Mouse (Mus musculus): ENCODE measurements around the gene Hnf4a. TPM values are rescaled to one million over a fixed set of nuclear protein-coding genes. Genes with fewer than 3 reads are reported as not detected.
A peak's percentile ranks its signal among the peaks of the same experiment; 100 is the strongest.

Gene Hnf4a
- polyA plus RNA-seq, 1 experiment from 2014 or later: 0.11 TPM

- ATAC-seq (ENCODE audit: insufficient read depth) (no peak), DNase-seq (no peak)
- no peaks in the 10 kb centered on the region for H3K4me1 ChIP-seq (ENCODE audit: insufficient read depth)
- H3K9me3 ChIP-seq (ENCODE audit: low read depth, low read length): no peaks in the 10 kb centered on the region
- no peaks in the 10 kb centered on the region for H3K36me3 ChIP-seq (ENCODE audit: insufficient read depth)
- no peaks in the 10 kb centered on the region for H3K27me3 ChIP-seq (ENCODE audit: insufficient read depth, low read length)
- no peak overlapping the region for H3K9ac ChIP-seq
- 55% methylated on average over 5 of the region's 5 CpGs for WGBS
- no peak for TF ChIP-seq CTCF (IDR thresholded peaks at IDR 0.05; ENCODE audit: low read depth)
- H3K27ac ChIP-seq (ENCODE audit: low read depth): no peak overlapping the region
- H3K4me2 ChIP-seq: no peak overlapping the region
- H3K4me3 ChIP-seq (ENCODE audit: low read depth, low read length): no peak overlapping the region
These were observed 16.8 kb upstream of the Hnf4a start for GRCm38 (mm10) chr2:163489725-163490291.

GRCm38 (mm10) chr2:163490656-163491055, 16.0 kb upstream of the Hnf4a start:
- H3K27me3 ChIP-seq (ENCODE audit: insufficient read depth, low read length): no peaks in the 10 kb centered on the region
- no peak for TF ChIP-seq CTCF (IDR thresholded peaks at IDR 0.05; ENCODE audit: low read depth)
- WGBS: 89% methylated on average over 17 of the region's 17 CpGs
- ATAC-seq (ENCODE audit: insufficient read depth) (no peak), DNase-seq (no peak)
- H3K4me2 ChIP-seq: no peak overlapping the region
- H3K36me3 ChIP-seq (ENCODE audit: insufficient read depth): no peaks in the 10 kb centered on the region
- H3K9me3 ChIP-seq (ENCODE audit: low read depth, low read length): no peaks in the 10 kb centered on the region
- no peak overlapping the region for H3K4me3 ChIP-seq (ENCODE audit: low read depth, low read length)
- H3K4me1 ChIP-seq (ENCODE audit: insufficient read depth): no peaks in the 10 kb centered on the region
- no peak overlapping the region for H3K9ac ChIP-seq
- no peak overlapping the region for H3K27ac ChIP-seq (ENCODE audit: low read depth)

GRCm38 (mm10) chr2:163491351-163491750, 15.3 kb upstream of the Hnf4a start:
- no peaks in the 10 kb centered on the region for H3K27me3 ChIP-seq (ENCODE audit: insufficient read depth, low read length)
- no peak overlapping the region for H3K4me2 ChIP-seq
- no peak overlapping the region for H3K27ac ChIP-seq (ENCODE audit: low read depth)
- TF ChIP-seq CTCF (IDR thresholded peaks at IDR 0.05; ENCODE audit: low read depth): no peak
- no peaks in the 10 kb centered on the region for H3K36me3 ChIP-seq (ENCODE audit: insufficient read depth)
- H3K9me3 ChIP-seq (ENCODE audit: low read depth, low read length): no peaks in the 10 kb centered on the region
- 54% methylated on average over 7 of the region's 7 CpGs for WGBS
- no peak overlapping the region for H3K4me3 ChIP-seq (ENCODE audit: low read depth, low read length)
- ATAC-seq (ENCODE audit: insufficient read depth) (no peak), DNase-seq (no peak)
- no peaks in the 10 kb centered on the region for H3K4me1 ChIP-seq (ENCODE audit: insufficient read depth)
- H3K9ac ChIP-seq: no peak overlapping the region

GRCm38 (mm10) chr2:163492018-163492417, 14.6 kb upstream of the Hnf4a start, which contains the start of gene R3hdml:
Gene R3hdml, plus strand, starts transcription at chr2:163492318.
- Histone ChIP-seq H3K27me3 (ENCODE audit: insufficient read depth, low read length) (no peaks in the 10 kb centered on the region), H3K9ac (no peak within 1 kb of the TSS), H3K27ac (ENCODE audit: low read depth) (no peak within 1 kb of the TSS), H3K4me2 (no peak within 1 kb of the TSS), H3K9me3 (ENCODE audit: low read depth, low read length) (no peaks in the 10 kb centered on the region), H3K4me1 (ENCODE audit: insufficient read depth) (no peaks in the 10 kb centered on the region), H3K4me3 (ENCODE audit: low read depth, low read length) (no peak within 1 kb of the TSS), H3K36me3 (ENCODE audit: insufficient read depth) (no peaks in the 10 kb centered on the region)
- DNase-seq (no peak), ATAC-seq (ENCODE audit: insufficient read depth) (no peak)
- TF ChIP-seq CTCF (IDR thresholded peaks at IDR 0.05; ENCODE audit: low read depth): no peak
- 71% methylated on average over 5 of the region's 5 CpGs for WGBS

- H3K4me3 ChIP-seq (ENCODE audit: low read depth, low read length): no peak overlapping the region
- H3K4me1 ChIP-seq (ENCODE audit: insufficient read depth): no peaks in the 10 kb centered on the region
- no peaks in the 10 kb centered on the region for H3K36me3 ChIP-seq (ENCODE audit: insufficient read depth)
- no peaks in the 10 kb centered on the region for H3K27me3 ChIP-seq (ENCODE audit: insufficient read depth, low read length)
- no peaks in the 10 kb centered on the region for H3K9me3 ChIP-seq (ENCODE audit: low read depth, low read length)
- no peak overlapping the region for H3K27ac ChIP-seq (ENCODE audit: low read depth)
- H3K9ac ChIP-seq: no peak overlapping the region
- no peak for DNase-seq
- no peak overlapping the region for H3K4me2 ChIP-seq
- WGBS: 46% methylated on average over 5 of the region's 5 CpGs
- no peak for TF ChIP-seq CTCF (IDR thresholded peaks at IDR 0.05; ENCODE audit: low read depth)
- ATAC-seq (ENCODE audit: insufficient read depth): no peak
These were observed 13.6 kb upstream of the Hnf4a start for GRCm38 (mm10) chr2:163493031-163493430.

- Histone ChIP-seq H3K9ac (no peak overlapping the region), H3K9me3 (ENCODE audit: low read depth, low read length) (no peaks in the 10 kb centered on the region), H3K27me3 (ENCODE audit: insufficient read depth, low read length) (no peaks in the 10 kb centered on the region), H3K36me3 (ENCODE audit: insufficient read depth) (no peaks in the 10 kb centered on the region), H3K27ac (ENCODE audit: low read depth) (no peak overlapping the region), H3K4me1 (ENCODE audit: insufficient read depth) (no peaks in the 10 kb centered on the region), H3K4me2 (no peak overlapping the region), H3K4me3 (ENCODE audit: low read depth, low read length) (no peak overlapping the region)
- no peak for TF ChIP-seq CTCF (IDR thresholded peaks at IDR 0.05; ENCODE audit: low read depth)
- ATAC-seq (ENCODE audit: insufficient read depth): 0 out of 2 replicates have a peak, but pooled peaks have one; percentile 28
- peak; percentile 42 for DNase-seq
- WGBS: 16% methylated on average over 5 of the region's 5 CpGs
These were observed 12.6 kb upstream of the Hnf4a start for GRCm38 (mm10) chr2:163493976-163494375.

GRCm38 (mm10) chr2:163494456-163494855, 12.2 kb upstream of the Hnf4a start:
- TF ChIP-seq CTCF (IDR thresholded peaks at IDR 0.05; ENCODE audit: low read depth): no peak
- H3K4me3 ChIP-seq (ENCODE audit: low read depth, low read length): no peak overlapping the region
- H3K4me1 ChIP-seq (ENCODE audit: insufficient read depth): no peaks in the 10 kb centered on the region
- no peak for ATAC-seq (ENCODE audit: insufficient read depth)
- WGBS: 29% methylated on average over 6 of the region's 6 CpGs
- no peak overlapping the region for H3K27ac ChIP-seq (ENCODE audit: low read depth)
- no peak overlapping the region for H3K4me2 ChIP-seq
- H3K36me3 ChIP-seq (ENCODE audit: insufficient read depth): no peaks in the 10 kb centered on the region
- no peak overlapping the region for H3K9ac ChIP-seq
- no peaks in the 10 kb centered on the region for H3K9me3 ChIP-seq (ENCODE audit: low read depth, low read length)
- no peaks in the 10 kb centered on the region for H3K27me3 ChIP-seq (ENCODE audit: insufficient read depth, low read length)
- no peak for DNase-seq
